Mouse (Mus musculus) thymus, adult 2 months (tissue): ENCODE data around the gene Hbb-bs.
"Not testable (repeated sequence)": the region's sequence is repeated elsewhere in the genome, so short reads cannot be mapped to it uniquely, and the experiment has no call there.

Experiments
- CTCF ChIP-seq: fragments of 200-500 bp; IDR thresholded peaks from 2 replicates; pipeline ENCODE4 v1.5.1; 2012; ENCODE audit warnings: mild to moderate bottlenecking, control low read depth, low read length, moderate library complexity, borderline replicate concordance; ENCODE audit not compliant: control insufficient read depth, poor library complexity, insufficient read depth; ENCODE audit errors: extremely low read depth
- POLR2A ChIP-seq: fragments of 200-500 bp; IDR thresholded peaks from 2 replicates; pipeline ENCODE4 v1.6.1; 2012; ENCODE audit warnings: mild to moderate bottlenecking, low read length, control low read depth, moderate library complexity; ENCODE audit not compliant: control insufficient read depth, poor library complexity, insufficient read depth; ENCODE audit errors: extremely low read depth

DNA sequence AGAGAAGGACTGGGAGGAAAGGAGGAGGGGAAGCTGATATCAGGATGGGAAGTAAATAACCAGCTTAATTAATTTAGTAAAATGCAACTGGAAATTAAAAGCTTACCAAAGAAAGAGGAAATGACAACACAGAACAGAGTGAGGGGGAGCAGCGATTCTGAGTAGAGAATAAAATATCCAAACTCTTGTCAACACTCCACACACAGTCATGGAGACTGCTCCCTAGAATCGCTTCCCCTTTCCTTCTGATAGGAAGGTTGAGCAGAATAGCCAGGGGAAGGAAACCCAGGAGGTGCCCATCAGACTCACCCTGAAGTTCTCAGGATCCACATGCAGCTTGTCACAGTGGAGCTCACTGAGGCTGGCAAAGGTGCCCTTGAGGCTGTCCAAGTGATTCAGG lies 757 bp downstream of the Hbb-bs start:
- TF ChIP-seq CTCF, POLR2A: not testable (repeated sequence)
